Mouse (Mus musculus) MEL (cell line): Measurements from ENCODE around the gene Hmgcl. TPM values are rescaled to one million over a fixed set of nuclear protein-coding genes. Genes with fewer than 3 reads are reported as not detected.

Experiments used
- DNase-seq: peaks from one replicate; pipeline ENCODE4 v3.0.0; 2011; ENCODE audit warnings: low read depth, low spot score
- H3K27ac ChIP-seq: 2 replicates; pipeline ENCODE4 v1.5.1; 2012; ENCODE audit warnings: low read depth, mild to moderate bottlenecking, control low read depth, low read length, moderate library complexity; ENCODE audit not compliant: control insufficient read depth
- H3K27me3 ChIP-seq, 2 experiments: fragments of 150-350 bp in 1 of 2; sonication (generic) in 1 of 2; 2 replicates each; pipeline ENCODE4 v1.6.1; 2012; ENCODE audit warnings: low read length in 2 of 2, mild to moderate bottlenecking in 2 of 2, improper control_type of control experiment in 1 of 2, moderate library complexity in 1 of 2; ENCODE audit not compliant: insufficient read depth in 2 of 2, control insufficient read depth in 1 of 2
- H3K36me3 ChIP-seq, 2 experiments: 2 replicates each; pipeline ENCODE4 v1.6.1; 2012 to 2014; ENCODE audit warnings: low read length in 2 of 2, improper control_type of control experiment in 1 of 2, inconsistent platforms in 1 of 2, mild to moderate bottlenecking in 1 of 2; ENCODE audit not compliant: insufficient read depth in 2 of 2, control insufficient read depth in 1 of 2
- H3K4me1 ChIP-seq, 2 experiments: fragments of 150-350 bp in 1 of 2; sonication (generic) in 1 of 2; 2 replicates each; pipeline ENCODE4 v1.6.1; 2012; ENCODE audit warnings: low read length in 2 of 2, improper control_type of control experiment in 1 of 2, mild to moderate bottlenecking in 1 of 2; ENCODE audit not compliant: insufficient read depth in 2 of 2, control insufficient read depth in 1 of 2
- H3K4me3 ChIP-seq, 2 experiments: fragments of 150-350 bp in 1 of 2; sonication (generic) in 1 of 2; 2 replicates each; pipeline ENCODE4 v1.5.1; 2012; ENCODE audit warnings: low read depth in 2 of 2, low read length in 2 of 2, mild to moderate bottlenecking in 2 of 2, moderate library complexity in 2 of 2, control low read depth in 1 of 2, improper control_type of control experiment in 1 of 2; ENCODE audit not compliant: control insufficient read depth in 1 of 2, insufficient read depth in 1 of 2
- H3K79me2 ChIP-seq: 2 replicates; pipeline ENCODE4 v1.6.1; 2012; ENCODE audit warnings: mild to moderate bottlenecking, low read length, moderate library complexity; ENCODE audit not compliant: control insufficient read depth, poor library complexity, insufficient read depth
- H3K9ac ChIP-seq: 2 replicates; pipeline ENCODE4 v1.6.1; 2012; ENCODE audit warnings: low read depth, mild to moderate bottlenecking, control low read depth, low read length, moderate library complexity; ENCODE audit not compliant: control insufficient read depth, poor library complexity, severe bottlenecking
- H3K9me3 ChIP-seq: fragments of 150-350 bp; sonication (generic); replicated peaks from 2 replicates; pipeline ENCODE4 v1.6.1; 2012; ENCODE audit warnings: mild to moderate bottlenecking, low read length, improper control_type of control experiment, moderate library complexity; ENCODE audit not compliant: insufficient read depth
- CHD2 ChIP-seq: IDR thresholded peaks from 2 replicates; pipeline ENCODE4 v1.6.1; 2011; ENCODE audit warnings: low read length, improper control_type of control experiment
- ELF1 ChIP-seq: IDR thresholded peaks from 2 replicates; pipeline ENCODE4 v1.6.1; 2014; ENCODE audit warnings: low read depth, mild to moderate bottlenecking, inconsistent platforms, low read length, improper control_type of control experiment, moderate library complexity
- ETS1 ChIP-seq: IDR thresholded peaks from 2 replicates; pipeline ENCODE4 v1.6.1; 2012; ENCODE audit warnings: low read depth, mild to moderate bottlenecking, inconsistent platforms, low read length, improper control_type of control experiment, moderate library complexity
- GABPA ChIP-seq: IDR thresholded peaks from 2 replicates; pipeline ENCODE4 v1.6.1; 2012; ENCODE audit warnings: low read depth, mild to moderate bottlenecking, inconsistent platforms, low read length, improper control_type of control experiment, moderate library complexity
- GATA1 ChIP-seq: IDR thresholded peaks from 2 replicates; pipeline ENCODE4 v1.6.1; 2011; ENCODE audit warnings: low read depth, low read length, improper control_type of control experiment
- KAT2A ChIP-seq: conservative IDR thresholded peaks from 2 replicates; pipeline ENCODE4 v1.6.1; 2012; ENCODE audit warnings: low read depth, low read length, improper control_type of control experiment, inconsistent platforms
- MAFK ChIP-seq: IDR thresholded peaks from 2 replicates; pipeline ENCODE4 v1.6.1; 2011; ENCODE audit warnings: low read depth, mild to moderate bottlenecking, low read length, improper control_type of control experiment, borderline replicate concordance
- MEF2A ChIP-seq: IDR thresholded peaks from 2 replicates; pipeline ENCODE4 v1.6.1; 2014; ENCODE audit warnings: low read depth, mild to moderate bottlenecking, inconsistent platforms, low read length, improper control_type of control experiment; ENCODE audit not compliant: poor library complexity, insufficient replicate concordance, severe bottlenecking; ENCODE audit errors: extremely low read depth
- MXI1 ChIP-seq: IDR thresholded peaks from 2 replicates; pipeline ENCODE4 v1.6.1; 2011; ENCODE audit warnings: mild to moderate bottlenecking, low read depth, low read length, improper control_type of control experiment
- MYC ChIP-seq: IDR thresholded peaks from 2 replicates; pipeline ENCODE4 v1.6.1; 2011; ENCODE audit warnings: low read depth, mild to moderate bottlenecking, low read length, improper control_type of control experiment, moderate library complexity
- NRF1 ChIP-seq: IDR thresholded peaks from 2 replicates; pipeline ENCODE4 v1.6.1; 2014; ENCODE audit warnings: low read depth, mild to moderate bottlenecking, inconsistent platforms, low read length, improper control_type of control experiment, moderate library complexity; ENCODE audit not compliant: poor library complexity, insufficient read depth, severe bottlenecking
- POLR2A ChIP-seq, 2 experiments: IDR thresholded peaks; 2 replicates each; pipeline ENCODE4 v1.6.1; 2011 to 2012; ENCODE audit warnings: low read length in 2 of 2, mild to moderate bottlenecking in 2 of 2, control low read depth in 1 of 2, improper control_type of control experiment in 1 of 2, low read depth in 1 of 2, moderate library complexity in 1 of 2; ENCODE audit not compliant: control insufficient read depth in 1 of 2, insufficient read depth in 1 of 2, poor library complexity in 1 of 2
- POLR2AphosphoS5 ChIP-seq: IDR thresholded peaks from 2 replicates; pipeline ENCODE4 v1.6.1; 2012; ENCODE audit warnings: low read depth, borderline replicate concordance, mild to moderate bottlenecking, inconsistent platforms, low read length, moderate library complexity, mixed read lengths
- RCOR1 ChIP-seq: IDR thresholded peaks from 2 replicates; pipeline ENCODE4 v1.6.1; 2012; ENCODE audit warnings: low read depth, mild to moderate bottlenecking, inconsistent platforms, low read length, improper control_type of control experiment
- SIN3A ChIP-seq: IDR thresholded peaks from 2 replicates; pipeline ENCODE4 v1.6.1; 2012; ENCODE audit warnings: low read length, improper control_type of control experiment, inconsistent platforms
- UBTF ChIP-seq: IDR thresholded peaks from 2 replicates; pipeline ENCODE4 v1.6.1; 2012; ENCODE audit warnings: low read depth, mild to moderate bottlenecking, inconsistent platforms, low read length, improper control_type of control experiment, moderate library complexity, borderline replicate concordance; ENCODE audit not compliant: insufficient read depth
- ZKSCAN1 ChIP-seq: IDR thresholded peaks from 2 replicates; pipeline ENCODE4 v1.6.1; 2012; ENCODE audit warnings: low read depth, mild to moderate bottlenecking, inconsistent platforms, low read length, improper control_type of control experiment, moderate library complexity
- ZNF384 ChIP-seq: IDR thresholded peaks from 2 replicates; pipeline ENCODE4 v1.6.1; 2012; ENCODE audit warnings: low read depth, mild to moderate bottlenecking, inconsistent platforms, low read length, improper control_type of control experiment
- polyA plus RNA-seq, 2 experiments: library from polyadenylated mRNA; stranded (reverse) in 1 of 2; unstranded in 1 of 2; fragments of >175 nt in 1 of 2; fragments of >200 nt in 1 of 2; gene quantifications; 2 replicates each; pipeline versions ENCODE4 v1.2.1 to v1.2.4; 2012; ENCODE audit warnings: low replicate concordance in 2 of 2, low read depth in 1 of 2; ENCODE audit not compliant: insufficient read length in 2 of 2, insufficient read depth in 1 of 2, missing spikeins in 1 of 2
- total RNA-seq: library from RNA; depleted of rRNA; stranded (reverse); fragments of 300-350 nt; gene quantifications from 2 replicates; pipeline ENCODE4 v1.2.3, GENCODE M21; 2012

The Hmgcl gene
- total and polyA plus RNA-seq, 3 experiments, result 48.7 to 66.5 TPM; not detected in 1

GRCm38 (mm10) chr4:135965113-135965512 lies 18.9 kb downstream of the Hmgcl start:
- Histone ChIP-seq H3K4me1 (peaks cover 4 to 7% of the 10 kb centered on the region in 2 experiments; a peak in 3 of 4 replicates), H3K36me3 (peaks cover 0 to 6% of the 10 kb centered on the region in 2 experiments; a peak in 3 of 4 replicates), H3K27ac (no peak overlapping the region), H3K4me3 (no peak overlapping the region), H3K27me3 (no peaks in the 10 kb centered on the region), H3K79me2 (peaks cover 7% of the 10 kb centered on the region; the same call in 1 of the 2 replicates), H3K9me3 (no peaks in the 10 kb centered on the region), H3K9ac (no peak overlapping the region)
- TF ChIP-seq ETS1, result no peak
- no peak for DNase-seq

- H3K36me3 ChIP-seq, result peaks cover 0 to 6% of the 10 kb centered on the region in 2 experiments; a peak in 3 of 4 replicates
- TF ChIP-seq NRF1, result no peak
- no peak for TF ChIP-seq MXI1
- no peak for TF ChIP-seq GATA1
- TF ChIP-seq POLR2A (IDR thresholded peaks at IDR 0.05; ENCODE audit: control insufficient read depth in 1 of 2, insufficient read depth in 1 of 2, low read depth in 1 of 2, low read length in 2 of 2, poor library complexity in 1 of 2), result no peak; a peak in 1 of 4 replicates
- TF ChIP-seq CHD2, result no peak
- TF ChIP-seq ZNF384, result no peak
- TF ChIP-seq POLR2AphosphoS5, result no peak
- no peak for TF ChIP-seq SIN3A
- no peak for TF ChIP-seq KAT2A
- no peak for TF ChIP-seq MAFK
- no peak for TF ChIP-seq ETS1
- no peak for TF ChIP-seq MEF2A
- no peak for TF ChIP-seq GABPA
- TF ChIP-seq RCOR1, result no peak
- TF ChIP-seq MYC, result no peak
- TF ChIP-seq ZKSCAN1, result no peak
- no peak for TF ChIP-seq ELF1
- no peak for TF ChIP-seq UBTF
- TF ChIP-seq, all 39 proteins: peak for 0
- DNase-seq, result no peak
- Histone ChIP-seq H3K4me3 (no peak overlapping the region), H3K9me3 (no peaks in the 10 kb centered on the region), H3K4me1 (peaks cover 4 to 8% of the 10 kb centered on the region in 2 experiments; a peak in 3 of 4 replicates), H3K79me2 (peaks cover 11% of the 10 kb centered on the region), H3K27me3 (no peaks in the 10 kb centered on the region), H3K27ac (no peak overlapping the region), H3K9ac (no peak overlapping the region)
Observed at GRCm38 (mm10) chr4:135966283-135966682, 20.0 kb downstream of the Hmgcl start.
